Mouse (Mus musculus): ENCODE measurements around the gene Slc5a3. TPM values are rescaled to one million over a fixed set of nuclear protein-coding genes. Genes with fewer than 3 reads are reported as not detected.
A peak's percentile ranks its signal among the peaks of the same experiment; 100 is the strongest.

Slc5a3 gene
- polyA plus RNA-seq, 1 experiment from 2014 or later: 12.9 TPM

GRCm38 (mm10) chr16:92104332-92104590 is 46.1 kb downstream of the Slc5a3 start:
- Histone ChIP-seq H3K4me3 (ENCODE audit: low read depth, low read length) (no peak overlapping the region), H3K4me1 (replicated peaks; ENCODE audit: control insufficient read depth, insufficient read depth, low read length) (0 out of 2 replicates have a peak, but pooled peaks cover 2% of the 10 kb centered on the region), H3K4me2 (ENCODE audit: low read depth, low read length, severe bottlenecking) (no peak overlapping the region), H3K36me3 (ENCODE audit: control insufficient read depth, insufficient read depth, low read length) (no peaks in the 10 kb centered on the region; the same call in 1 of the 2 replicates), H3K9ac (ENCODE audit: low read length) (no peak overlapping the region), H3K27me3 (ENCODE audit: control insufficient read depth, insufficient read depth, low read length) (no peaks in the 10 kb centered on the region), H3K27ac (ENCODE audit: low read depth, low read length) (no peak overlapping the region), H3K9me3 (ENCODE audit: control insufficient read depth, low read length) (no peaks in the 10 kb centered on the region)
- DNase-seq (ENCODE audit: low spot score): no peak
- ATAC-seq (replicated peaks; ENCODE audit: low FRiP score): no peak
- WGBS: 73% methylated on average over 2 of the region's 2 CpGs

GRCm38 (mm10) chr16:92104951-92105350 is 46.8 kb downstream of the Slc5a3 start:
- no peak overlapping the region for H3K4me2 ChIP-seq (ENCODE audit: low read depth, low read length, severe bottlenecking)
- no peak overlapping the region for H3K4me3 ChIP-seq (ENCODE audit: low read depth, low read length)
- no peaks in the 10 kb centered on the region for H3K9me3 ChIP-seq (ENCODE audit: control insufficient read depth, low read length)
- DNase-seq (ENCODE audit: low spot score) (no peak), ATAC-seq (replicated peaks; ENCODE audit: low FRiP score) (no peak)
- H3K27me3 ChIP-seq (ENCODE audit: control insufficient read depth, insufficient read depth, low read length): no peaks in the 10 kb centered on the region
- no peaks in the 10 kb centered on the region for H3K36me3 ChIP-seq (ENCODE audit: control insufficient read depth, insufficient read depth, low read length)
- H3K27ac ChIP-seq (ENCODE audit: low read depth, low read length): no peak overlapping the region
- 0 out of 2 replicates have a peak, but pooled peaks cover 2% of the 10 kb centered on the region for H3K4me1 ChIP-seq (replicated peaks; ENCODE audit: control insufficient read depth, insufficient read depth, low read length)
- WGBS: 85% methylated on average over 2 of the region's 2 CpGs
- H3K9ac ChIP-seq (ENCODE audit: low read length): no peak overlapping the region

GRCm38 (mm10) chr16:92105631-92106030 is 47.5 kb downstream of the Slc5a3 start:
- ATAC-seq (replicated peaks; ENCODE audit: low FRiP score): no peak
- Histone ChIP-seq H3K27me3 (ENCODE audit: control insufficient read depth, insufficient read depth, low read length) (no peaks in the 10 kb centered on the region), H3K27ac (ENCODE audit: low read depth, low read length) (no peak overlapping the region), H3K4me1 (replicated peaks; ENCODE audit: control insufficient read depth, insufficient read depth, low read length) (0 out of 2 replicates have a peak, but pooled peaks cover 2% of the 10 kb centered on the region), H3K9ac (ENCODE audit: low read length) (no peak overlapping the region), H3K4me3 (ENCODE audit: low read depth, low read length) (no peak overlapping the region), H3K4me2 (ENCODE audit: low read depth, low read length, severe bottlenecking) (no peak overlapping the region), H3K9me3 (ENCODE audit: control insufficient read depth, low read length) (no peaks in the 10 kb centered on the region), H3K36me3 (ENCODE audit: control insufficient read depth, insufficient read depth, low read length) (no peaks in the 10 kb centered on the region)
- no peak for DNase-seq (ENCODE audit: low spot score)
- WGBS: 75% methylated on average over 3 of the region's 3 CpGs

GRCm38 (mm10) chr16:92107346-92107745 is 49.2 kb downstream of the Slc5a3 start:
- Histone ChIP-seq H3K27me3 (ENCODE audit: control insufficient read depth, insufficient read depth, low read length) (no peaks in the 10 kb centered on the region), H3K4me1 (replicated peaks; ENCODE audit: control insufficient read depth, insufficient read depth, low read length) (no peaks in the 10 kb centered on the region), H3K4me2 (ENCODE audit: low read depth, low read length, severe bottlenecking) (no peak overlapping the region), H3K4me3 (ENCODE audit: low read depth, low read length) (no peak overlapping the region), H3K9ac (ENCODE audit: low read length) (no peak overlapping the region), H3K36me3 (ENCODE audit: control insufficient read depth, insufficient read depth, low read length) (no peaks in the 10 kb centered on the region), H3K27ac (ENCODE audit: low read depth, low read length) (no peak overlapping the region), H3K9me3 (ENCODE audit: control insufficient read depth, low read length) (no peaks in the 10 kb centered on the region)
- 94% methylated on average over 5 of the region's 5 CpGs for WGBS
- DNase-seq (ENCODE audit: low spot score) (no peak), ATAC-seq (replicated peaks; ENCODE audit: low FRiP score) (no peak)

- no peaks in the 10 kb centered on the region for H3K9me3 ChIP-seq (ENCODE audit: control insufficient read depth, low read length)
- WGBS: 77% methylated on average over 5 of the region's 5 CpGs
- ATAC-seq (replicated peaks; ENCODE audit: low FRiP score): no peak
Observed at GRCm38 (mm10) chr16:92114706-92115241, 56.7 kb downstream of the Slc5a3 start.

GRCm38 (mm10) chr16:92115611-92116421 is 57.7 kb downstream of the Slc5a3 start:
- no peak overlapping the region for H3K4me3 ChIP-seq (ENCODE audit: low read depth, low read length)
- H3K27ac ChIP-seq (ENCODE audit: low read depth, low read length): peak overlapping the region; percentile 41; the same call in 1 of the 2 replicates
- DNase-seq (ENCODE audit: low spot score) (peak; percentile 66), ATAC-seq (replicated peaks; ENCODE audit: low FRiP score) (0 out of 2 replicates have a peak, but pooled peaks have one; percentile 51)
- H3K27me3 ChIP-seq (ENCODE audit: control insufficient read depth, insufficient read depth, low read length): no peaks in the 10 kb centered on the region
- 0 out of 2 replicates have a peak, but pooled peaks cover 4% of the 10 kb centered on the region for H3K4me1 ChIP-seq (replicated peaks; ENCODE audit: control insufficient read depth, insufficient read depth, low read length)
- H3K36me3 ChIP-seq (ENCODE audit: control insufficient read depth, insufficient read depth, low read length): peaks cover 3% of the 10 kb centered on the region
- WGBS: 39% methylated on average over 17 of the region's 20 CpGs
- no peaks in the 10 kb centered on the region for H3K9me3 ChIP-seq (ENCODE audit: control insufficient read depth, low read length)
- 0 out of 2 replicates have a peak overlapping the region, but pooled peaks have one; percentile 6 for H3K4me2 ChIP-seq (ENCODE audit: low read depth, low read length, severe bottlenecking)
- no peak overlapping the region; the same call in 1 of the 2 replicates for H3K9ac ChIP-seq (ENCODE audit: low read length)

More at GRCm38 (mm10) chr16:92114706-92115241, 56.7 kb downstream of the Slc5a3 start:
- no peak overlapping the region for H3K4me2 ChIP-seq (ENCODE audit: low read depth, low read length, severe bottlenecking)
- H3K4me3 ChIP-seq (ENCODE audit: low read depth, low read length): no peak overlapping the region
- DNase-seq (ENCODE audit: low spot score): peak; percentile 46
- H3K27ac ChIP-seq (ENCODE audit: low read depth, low read length): no peak overlapping the region
- H3K4me1 ChIP-seq (replicated peaks; ENCODE audit: control insufficient read depth, insufficient read depth, low read length): 0 out of 2 replicates have a peak, but pooled peaks cover 4% of the 10 kb centered on the region
- H3K27me3 ChIP-seq (ENCODE audit: control insufficient read depth, insufficient read depth, low read length): no peaks in the 10 kb centered on the region
- peaks cover 3% of the 10 kb centered on the region for H3K36me3 ChIP-seq (ENCODE audit: control insufficient read depth, insufficient read depth, low read length)
- H3K9ac ChIP-seq (ENCODE audit: low read length): no peak overlapping the region

GRCm38 (mm10) chr16:92117337-92118209 is 59.5 kb downstream of the Slc5a3 start:
- Histone ChIP-seq H3K4me1 (replicated peaks; ENCODE audit: control insufficient read depth, insufficient read depth, low read length) (0 out of 2 replicates have a peak, but pooled peaks cover 4% of the 10 kb centered on the region), H3K9ac (ENCODE audit: low read length) (no peak overlapping the region), H3K27me3 (ENCODE audit: control insufficient read depth, insufficient read depth, low read length) (no peaks in the 10 kb centered on the region), H3K9me3 (ENCODE audit: control insufficient read depth, low read length) (no peaks in the 10 kb centered on the region), H3K4me2 (ENCODE audit: low read depth, low read length, severe bottlenecking) (no peak overlapping the region), H3K36me3 (ENCODE audit: control insufficient read depth, insufficient read depth, low read length) (peaks cover 3% of the 10 kb centered on the region), H3K4me3 (ENCODE audit: low read depth, low read length) (no peak overlapping the region), H3K27ac (ENCODE audit: low read depth, low read length) (no peak overlapping the region)
- DNase-seq (ENCODE audit: low spot score): no peak
- ATAC-seq (replicated peaks; ENCODE audit: low FRiP score): no peak
- 74% methylated on average over 9 of the region's 9 CpGs for WGBS

GRCm38 (mm10) chr16:92119013-92119515 is 60.9 kb downstream of the Slc5a3 start:
- 66% methylated on average over 13 of the region's 13 CpGs for WGBS
- no peak overlapping the region for H3K9ac ChIP-seq (ENCODE audit: low read length)
- no peaks in the 10 kb centered on the region for H3K36me3 ChIP-seq (ENCODE audit: control insufficient read depth, insufficient read depth, low read length)
- H3K4me1 ChIP-seq (replicated peaks; ENCODE audit: control insufficient read depth, insufficient read depth, low read length): 0 out of 2 replicates have a peak, but pooled peaks cover 4% of the 10 kb centered on the region
- ATAC-seq (replicated peaks; ENCODE audit: low FRiP score) (no peak), DNase-seq (ENCODE audit: low spot score) (no peak)
- H3K27ac ChIP-seq (ENCODE audit: low read depth, low read length): no peak overlapping the region
- no peaks in the 10 kb centered on the region for H3K9me3 ChIP-seq (ENCODE audit: control insufficient read depth, low read length)
- H3K4me3 ChIP-seq (ENCODE audit: low read depth, low read length): no peak overlapping the region
- H3K4me2 ChIP-seq (ENCODE audit: low read depth, low read length, severe bottlenecking): no peak overlapping the region
- H3K27me3 ChIP-seq (ENCODE audit: control insufficient read depth, insufficient read depth, low read length): no peaks in the 10 kb centered on the region

Measured in forebrain, embryonic 11.5 days (tissue).